Mouse (Mus musculus) kidney, embryonic 15.5 days (tissue): ENCODE measurements around the gene Klf3. TPM values are rescaled to one million over a fixed set of nuclear protein-coding genes. Genes with fewer than 3 reads are reported as not detected.

Experiments
- ATAC-seq: fragments of 200-750 bp; cut with Nextera tagmentation; replicated peaks from 2 replicates; pipeline ENCODE4 v1.8.0; 2017; ENCODE audit warnings: moderate TSS enrichment; ENCODE audit not compliant: low FRiP score
- H3K27ac ChIP-seq: fragments of 300-500 bp; sonication (generic); 2 replicates; pipeline ENCODE4 v1.5.1; 2015; ENCODE audit warnings: mild to moderate bottlenecking, inconsistent platforms
- H3K27me3 ChIP-seq: fragments of 300-500 bp; sonication (generic); 2 replicates; pipeline ENCODE4 v1.6.1; 2015; ENCODE audit warnings: inconsistent platforms
- H3K36me3 ChIP-seq: fragments of 300-500 bp; sonication (generic); 2 replicates; pipeline ENCODE4 v1.6.1; 2015; ENCODE audit warnings: inconsistent platforms
- H3K4me1 ChIP-seq: fragments of 300-500 bp; sonication (generic); 2 replicates; pipeline ENCODE4 v1.6.1; 2015; ENCODE audit warnings: inconsistent platforms
- H3K4me2 ChIP-seq: fragments of 300-500 bp; sonication (generic); 2 replicates; pipeline ENCODE4 v1.6.1; 2015; ENCODE audit warnings: moderate library complexity, mild to moderate bottlenecking, inconsistent platforms
- H3K4me3 ChIP-seq: fragments of 300-500 bp; sonication (generic); replicated peaks from 2 replicates; pipeline ENCODE4 v1.5.1; 2015; ENCODE audit warnings: mild to moderate bottlenecking, inconsistent platforms
- H3K9ac ChIP-seq: fragments of 300-500 bp; sonication (generic); 2 replicates; pipeline ENCODE4 v1.6.1; 2015; ENCODE audit warnings: mild to moderate bottlenecking, inconsistent platforms
- H3K9me3 ChIP-seq: fragments of 300-500 bp; sonication (generic); replicated peaks from 2 replicates; pipeline ENCODE4 v1.6.1; 2016; ENCODE audit warnings: inconsistent platforms
- WGBS: fragments of 180-500 bp; shearing (Covaris S2); methylation state at CpG from one replicate; pipeline ENCODE4 v1.1.7; 2015; ENCODE audit warnings: mixed read lengths; 5-methylcytosine and 5-hydroxymethylcytosine counted together
- polyA plus RNA-seq: library from polyadenylated mRNA; unstranded; fragments of >200 nt; fragmentation: Nextera tagmentation; extraction: Ambion mirVana; gene quantifications from 2 replicates; pipeline ENCODE4 v1.2.1, GENCODE M21; 2015

The Klf3 gene
- polyA plus RNA-seq, 1 experiment from 2014 or later, result 62.2 TPM

DNA sequence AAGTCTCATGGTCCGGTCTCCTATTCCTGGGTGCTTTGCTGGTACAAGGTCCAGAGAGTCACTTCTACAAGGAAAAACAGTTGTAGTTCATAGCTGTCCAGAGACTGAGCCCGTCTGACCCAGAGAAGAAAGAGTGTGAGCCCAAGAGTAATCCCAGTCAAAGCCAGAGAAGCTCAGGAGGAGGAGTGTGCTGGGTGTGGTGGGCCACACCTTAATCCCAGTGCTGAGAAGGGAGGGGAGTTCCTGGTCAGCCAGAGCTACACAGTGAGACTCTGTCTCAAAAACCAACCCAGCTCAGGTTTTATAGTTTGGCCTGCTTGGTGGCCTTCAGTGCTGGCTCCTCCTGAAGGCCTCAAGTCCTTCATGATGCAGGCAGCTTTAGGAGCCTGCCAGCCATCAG lies 18.1 kb downstream of the Klf3 start:
- Histone ChIP-seq H3K4me3 (no peak overlapping the region), H3K27me3 (no peaks in the 10 kb centered on the region), H3K9ac (no peak overlapping the region), H3K9me3 (no peaks in the 10 kb centered on the region), H3K27ac (no peak overlapping the region), H3K4me1 (peaks cover 19% of the 10 kb centered on the region), H3K4me2 (no peak overlapping the region), H3K36me3 (peaks cover 92% of the 10 kb centered on the region)
- ATAC-seq, result no peak
- WGBS, result 81% methylated on average over 2 of the region's 2 CpGs

DNA sequence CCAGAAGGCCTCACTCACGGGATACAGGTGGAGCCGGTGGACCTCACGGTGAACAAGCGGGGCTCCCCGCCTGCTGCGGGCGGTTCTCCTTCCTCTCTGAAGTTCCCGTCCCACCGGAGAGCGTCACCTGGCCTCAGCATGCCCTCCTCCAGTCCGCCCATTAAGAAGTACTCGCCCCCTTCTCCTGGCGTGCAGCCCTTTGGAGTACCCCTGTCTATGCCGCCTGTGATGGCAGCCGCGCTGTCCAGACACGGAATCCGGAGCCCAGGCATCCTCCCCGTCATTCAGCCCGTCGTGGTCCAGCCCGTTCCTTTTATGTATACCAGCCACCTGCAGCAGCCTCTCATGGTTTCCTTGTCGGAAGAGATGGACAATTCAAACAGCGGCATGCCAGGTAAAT lies 18.8 kb downstream of the Klf3 start:
- Histone ChIP-seq H3K36me3 (peaks cover 96% of the 10 kb centered on the region), H3K4me3 (no peak overlapping the region), H3K9me3 (no peaks in the 10 kb centered on the region), H3K27ac (no peak overlapping the region), H3K9ac (no peak overlapping the region), H3K4me2 (no peak overlapping the region), H3K4me1 (peaks cover 12% of the 10 kb centered on the region), H3K27me3 (no peaks in the 10 kb centered on the region)
- WGBS, result 92% methylated on average over 24 of the region's 24 CpGs
- ATAC-seq, result no peak

DNA sequence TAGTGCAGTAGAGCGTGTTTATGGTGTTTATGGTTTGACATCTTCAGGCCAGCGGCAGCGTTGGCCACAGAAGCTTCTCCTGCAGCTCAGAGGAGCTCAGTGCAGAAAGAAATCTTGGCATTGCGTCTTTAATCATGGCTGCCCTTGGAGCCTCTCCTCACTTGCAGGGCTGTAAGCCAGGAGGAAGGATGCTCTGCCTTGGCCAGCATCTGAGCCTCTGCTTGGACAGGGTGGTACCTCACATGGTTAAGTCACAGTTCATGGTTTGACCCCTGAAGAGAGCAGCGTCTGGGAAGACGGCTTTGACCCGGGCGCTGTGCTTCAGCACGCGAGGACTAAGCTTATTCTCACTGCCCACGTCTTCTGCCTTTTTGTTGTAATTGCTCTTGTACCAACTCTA lies 20.2 kb downstream of the Klf3 start:
- Histone ChIP-seq H3K27me3 (no peaks in the 10 kb centered on the region), H3K9ac (no peak overlapping the region), H3K4me2 (no peak overlapping the region), H3K36me3 (peaks cover 98% of the 10 kb centered on the region), H3K4me3 (no peak overlapping the region), H3K4me1 (0 out of 2 replicates have a peak, but pooled peaks cover 2% of the 10 kb centered on the region), H3K27ac (no peak overlapping the region), H3K9me3 (no peaks in the 10 kb centered on the region)
- WGBS, result 95% methylated on average over 11 of the region's 11 CpGs
- ATAC-seq, result no peak

DNA sequence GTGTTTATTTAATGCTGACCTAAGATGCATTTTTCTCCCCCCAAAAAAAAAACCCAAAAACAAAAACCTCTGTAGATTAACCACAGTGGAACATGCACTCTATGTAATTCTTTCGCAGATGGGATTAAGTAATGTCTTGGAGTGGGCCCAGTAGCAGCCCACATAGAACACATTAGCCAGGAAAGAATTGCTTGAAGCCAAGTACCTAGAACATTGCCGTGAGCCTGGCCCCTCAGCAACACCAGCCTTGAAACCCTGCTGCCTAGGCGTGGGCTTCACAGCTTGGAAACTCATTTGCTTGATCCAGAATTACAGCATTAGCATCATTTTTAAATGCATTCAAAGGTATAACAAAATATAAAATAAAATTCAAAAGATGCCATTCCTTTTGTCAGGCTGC lies 21.6 kb downstream of the Klf3 start:
- ATAC-seq, result no peak
- Histone ChIP-seq H3K4me3 (no peak overlapping the region), H3K36me3 (peaks cover 100% of the 10 kb centered on the region), H3K4me2 (no peak overlapping the region), H3K9ac (no peak overlapping the region), H3K4me1 (no peaks in the 10 kb centered on the region), H3K27me3 (no peaks in the 10 kb centered on the region), H3K27ac (no peak overlapping the region), H3K9me3 (no peaks in the 10 kb centered on the region)
- 90% methylated on average over 3 of the region's 3 CpGs for whole genome bisulfite sequencing

DNA sequence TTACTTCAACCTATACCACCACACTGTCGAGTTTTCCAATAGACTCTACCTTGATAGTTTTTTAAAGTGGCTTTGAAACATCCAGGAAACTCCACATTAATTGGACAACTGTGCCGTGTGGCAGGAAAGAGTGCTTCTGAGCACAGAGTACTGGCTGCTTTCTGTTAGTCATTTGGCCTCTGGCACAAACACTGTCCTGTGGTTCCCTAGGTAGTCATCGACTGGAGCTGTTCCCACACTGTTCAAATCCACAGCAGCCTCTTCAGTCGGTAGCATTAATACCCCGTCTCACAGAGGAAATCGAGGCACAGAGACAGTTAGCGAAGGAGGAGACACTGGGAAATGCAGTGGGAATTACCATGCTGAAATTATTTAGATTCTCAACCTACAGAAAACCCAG lies 22.3 kb downstream of the Klf3 start:
- Histone ChIP-seq H3K4me2 (no peak overlapping the region), H3K27ac (no peak overlapping the region), H3K27me3 (no peaks in the 10 kb centered on the region), H3K36me3 (peaks cover 100% of the 10 kb centered on the region), H3K9me3 (no peaks in the 10 kb centered on the region), H3K9ac (no peak overlapping the region), H3K4me3 (no peak overlapping the region), H3K4me1 (no peaks in the 10 kb centered on the region)
- no peak for ATAC-seq
- 92% methylated on average over 7 of the region's 7 CpGs for WGBS

DNA sequence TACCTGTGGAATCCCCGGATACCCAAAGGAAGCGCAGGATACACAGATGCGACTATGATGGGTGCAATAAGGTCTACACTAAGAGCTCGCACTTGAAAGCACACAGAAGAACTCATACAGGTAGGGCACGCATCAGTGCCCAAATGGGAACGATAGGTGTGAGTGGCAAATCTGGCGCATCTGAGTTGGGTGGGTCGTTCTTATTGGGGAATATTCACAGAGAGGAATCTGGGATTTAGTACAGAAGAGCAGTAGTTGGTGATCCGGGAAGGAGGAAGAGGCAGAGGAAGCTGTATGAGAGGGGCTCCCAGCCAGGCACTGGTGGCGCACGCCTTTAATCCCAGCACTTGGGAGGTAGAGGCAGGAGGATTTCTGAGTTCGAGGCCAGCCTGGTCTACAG lies 24.0 kb downstream of the Klf3 start:
- Histone ChIP-seq H3K27ac (no peak overlapping the region), H3K4me2 (no peak overlapping the region), H3K9me3 (no peaks in the 10 kb centered on the region), H3K9ac (no peak overlapping the region), H3K4me1 (0 out of 2 replicates have a peak, but pooled peaks cover 2% of the 10 kb centered on the region), H3K27me3 (no peaks in the 10 kb centered on the region), H3K4me3 (no peak overlapping the region), H3K36me3 (peaks cover 91% of the 10 kb centered on the region)
- ATAC-seq, result no peak
- WGBS, result 95% methylated on average over 12 of the region's 12 CpGs

DNA sequence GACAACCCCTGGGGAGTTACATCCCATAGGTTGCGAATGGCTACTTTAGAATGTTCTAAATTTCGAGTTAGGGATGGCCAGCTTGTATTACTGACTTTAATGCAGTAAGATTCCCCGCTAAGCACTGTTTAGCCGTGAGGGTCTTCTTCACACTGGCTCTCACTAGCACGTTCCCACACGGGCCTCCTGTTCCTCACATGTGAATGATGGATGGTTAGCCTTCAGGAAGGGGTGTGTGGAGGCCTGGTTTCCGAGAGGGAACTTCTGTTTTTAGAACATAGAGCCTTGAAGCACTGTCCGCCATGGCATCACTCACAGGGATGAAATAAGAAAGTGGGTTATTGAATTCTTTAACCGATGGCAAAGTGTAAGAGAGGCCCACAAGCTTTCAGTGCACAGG lies 25.1 kb downstream of the Klf3 start:
- Histone ChIP-seq H3K36me3 (peaks cover 85% of the 10 kb centered on the region), H3K4me3 (no peak overlapping the region), H3K9ac (no peak overlapping the region), H3K4me2 (no peak overlapping the region), H3K27ac (no peak overlapping the region), H3K4me1 (0 out of 2 replicates have a peak, but pooled peaks cover 2% of the 10 kb centered on the region), H3K27me3 (no peaks in the 10 kb centered on the region), H3K9me3 (no peaks in the 10 kb centered on the region)
- no peak for ATAC-seq
- WGBS, result 83% methylated on average over 9 of the region's 9 CpGs

DNA sequence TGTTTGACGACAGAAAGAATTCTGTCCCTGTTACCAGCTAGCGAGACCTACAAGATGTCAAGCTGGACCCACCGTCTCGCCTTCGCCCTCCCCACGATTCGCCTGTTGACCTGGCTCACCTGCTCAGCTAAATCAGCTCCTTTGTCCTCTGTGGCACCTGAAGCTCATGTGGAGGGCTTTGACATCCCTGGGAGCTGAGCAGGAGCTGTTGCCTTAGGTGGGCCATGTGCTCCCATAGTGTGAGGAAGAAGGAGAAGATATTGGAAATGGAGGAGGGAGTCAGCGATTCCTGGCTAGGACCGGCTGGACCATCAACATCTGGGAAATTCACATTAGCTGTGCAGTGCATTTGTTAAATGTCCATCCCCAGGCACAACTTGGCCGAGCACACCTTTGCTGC lies 26.4 kb downstream of the Klf3 start:
- peaks cover 74% of the 10 kb centered on the region for H3K36me3 ChIP-seq
- 92% methylated on average over 10 of the region's 10 CpGs for WGBS

DNA sequence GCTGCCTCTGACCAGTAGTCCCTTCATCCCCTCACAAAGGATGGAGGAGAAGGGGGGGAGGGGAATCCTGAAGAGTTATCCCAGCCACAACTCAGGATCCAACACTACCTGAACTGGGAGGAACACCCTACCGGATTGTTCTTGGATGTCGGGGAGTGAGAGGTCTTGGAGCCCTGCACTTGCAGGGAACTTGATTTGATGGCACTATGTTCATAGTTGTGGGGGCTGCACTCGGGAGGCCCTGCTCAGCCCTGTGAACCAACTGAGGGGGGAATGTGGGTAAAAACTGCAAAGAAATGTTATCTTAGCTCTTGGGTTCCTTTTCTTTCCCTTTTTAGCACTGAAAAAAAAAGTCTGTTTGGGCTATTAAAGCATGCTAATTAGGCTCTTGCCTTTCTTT lies 27.6 kb downstream of the Klf3 start:
- Histone ChIP-seq H3K27ac (no peak overlapping the region), H3K36me3 (peaks cover 63% of the 10 kb centered on the region), H3K27me3 (no peaks in the 10 kb centered on the region), H3K4me3 (no peak overlapping the region), H3K9me3 (peaks cover 3% of the 10 kb centered on the region; the same call in 1 of the 2 replicates), H3K4me1 (0 out of 2 replicates have a peak, but pooled peaks cover 2% of the 10 kb centered on the region), H3K4me2 (no peak overlapping the region), H3K9ac (no peak overlapping the region)
- no peak for ATAC-seq
- 77% methylated on average over 3 of the region's 3 CpGs for whole genome bisulfite sequencing

More for the DNA sequence above, 26.4 kb downstream of the Klf3 start:
- Histone ChIP-seq H3K9me3 (no peaks in the 10 kb centered on the region), H3K4me1 (0 out of 2 replicates have a peak, but pooled peaks cover 2% of the 10 kb centered on the region), H3K27me3 (no peaks in the 10 kb centered on the region), H3K27ac (no peak overlapping the region), H3K4me2 (no peak overlapping the region), H3K9ac (no peak overlapping the region), H3K4me3 (no peak overlapping the region)
- ATAC-seq, result no peak

DNA sequence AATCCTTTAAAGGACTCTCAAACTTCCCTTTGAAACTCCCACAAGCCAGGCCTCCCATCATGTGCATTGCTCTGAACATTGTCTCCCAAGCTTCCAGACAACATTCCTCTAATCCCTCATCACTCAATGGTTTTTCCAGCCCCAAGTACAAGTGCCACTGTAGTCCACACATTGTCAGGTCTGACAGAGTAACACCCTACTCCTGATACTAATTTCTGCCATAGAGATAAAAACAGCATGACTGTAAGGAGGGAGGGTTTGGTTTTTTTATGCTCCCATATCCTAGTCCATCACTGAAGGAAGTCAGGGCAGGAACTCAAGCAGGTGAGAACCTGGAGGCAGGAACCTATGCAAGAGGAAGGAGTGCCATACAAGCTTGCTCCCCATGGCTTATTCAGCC lies 30.2 kb downstream of the Klf3 start:
- ATAC-seq, result no peak
- H3K9me3 ChIP-seq, result peaks cover 6% of the 10 kb centered on the region; the same call in 1 of the 2 replicates
- H3K27ac ChIP-seq, result no peak overlapping the region
- no peak overlapping the region for H3K4me2 ChIP-seq
- no peak overlapping the region for H3K4me3 ChIP-seq
- no peaks in the 10 kb centered on the region for H3K27me3 ChIP-seq
- H3K9ac ChIP-seq, result no peak overlapping the region
- peaks cover 36% of the 10 kb centered on the region for H3K36me3 ChIP-seq
- H3K4me1 ChIP-seq, result 0 out of 2 replicates have a peak, but pooled peaks cover 2% of the 10 kb centered on the region

DNA sequence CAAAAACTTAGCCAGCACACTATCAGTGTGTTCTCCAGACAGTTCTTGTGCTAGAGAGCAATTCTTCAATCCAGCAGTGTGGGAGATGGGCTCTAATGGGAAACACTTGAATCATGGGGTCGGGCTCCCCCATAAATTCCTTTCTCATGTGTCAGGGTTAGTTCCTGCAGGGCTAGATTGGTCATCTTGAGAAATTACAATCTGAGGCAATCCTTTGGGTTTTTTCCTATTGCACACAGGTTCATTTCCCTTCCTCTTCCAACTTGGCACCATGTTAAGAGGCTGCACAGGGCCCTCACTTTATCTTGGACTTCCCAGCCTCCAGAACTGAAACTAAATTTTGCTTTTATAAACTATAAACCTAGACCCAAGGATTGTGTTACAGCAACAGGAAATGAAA lies 31.0 kb downstream of the Klf3 start:
- H3K36me3 ChIP-seq, result peaks cover 28% of the 10 kb centered on the region
- ATAC-seq, result no peak

DNA sequence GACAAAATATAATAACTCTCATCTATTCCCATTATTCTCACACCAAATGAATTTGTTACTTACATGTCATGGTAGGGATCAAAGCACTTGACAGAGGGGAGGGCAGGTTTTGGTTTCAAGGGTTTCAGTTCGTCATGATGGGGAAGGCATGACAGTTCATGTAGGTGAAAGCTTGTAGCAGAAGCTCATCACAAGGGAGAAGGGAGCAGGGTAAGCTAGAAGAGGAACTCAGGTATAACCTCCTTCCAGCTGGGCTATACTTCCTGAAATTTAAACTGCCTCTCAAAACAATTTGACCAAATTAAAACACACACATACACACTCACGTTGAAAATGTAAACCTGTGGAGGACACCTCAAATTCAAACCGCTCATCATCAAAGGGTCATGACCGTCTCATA lies 32.1 kb downstream of the Klf3 start:
- no peak for ATAC-seq
- no peak overlapping the region for H3K4me2 ChIP-seq
- WGBS, result 86% methylated on average over 4 of the region's 4 CpGs
- H3K4me3 ChIP-seq, result no peak overlapping the region
- peaks cover 6% of the 10 kb centered on the region; the same call in 1 of the 2 replicates for H3K9me3 ChIP-seq
- no peak overlapping the region for H3K9ac ChIP-seq
- H3K4me1 ChIP-seq, result peaks cover 16% of the 10 kb centered on the region; the same call in 1 of the 2 replicates
- H3K36me3 ChIP-seq, result peaks cover 17% of the 10 kb centered on the region
- no peak overlapping the region for H3K27ac ChIP-seq
- H3K27me3 ChIP-seq, result no peaks in the 10 kb centered on the region

More for the DNA sequence above, 31.0 kb downstream of the Klf3 start:
- H3K4me1 ChIP-seq, result peaks cover 7% of the 10 kb centered on the region; the same call in 1 of the 2 replicates
- H3K27ac ChIP-seq, result no peak overlapping the region; the same call in 1 of the 2 replicates
- no peaks in the 10 kb centered on the region for H3K27me3 ChIP-seq
- H3K9me3 ChIP-seq, result peaks cover 6% of the 10 kb centered on the region; the same call in 1 of the 2 replicates
- H3K9ac ChIP-seq, result no peak overlapping the region
- WGBS, result 45% methylated on average over 1 of the region's 1 CpGs
- H3K4me3 ChIP-seq, result no peak overlapping the region
- H3K4me2 ChIP-seq, result no peak overlapping the region

DNA sequence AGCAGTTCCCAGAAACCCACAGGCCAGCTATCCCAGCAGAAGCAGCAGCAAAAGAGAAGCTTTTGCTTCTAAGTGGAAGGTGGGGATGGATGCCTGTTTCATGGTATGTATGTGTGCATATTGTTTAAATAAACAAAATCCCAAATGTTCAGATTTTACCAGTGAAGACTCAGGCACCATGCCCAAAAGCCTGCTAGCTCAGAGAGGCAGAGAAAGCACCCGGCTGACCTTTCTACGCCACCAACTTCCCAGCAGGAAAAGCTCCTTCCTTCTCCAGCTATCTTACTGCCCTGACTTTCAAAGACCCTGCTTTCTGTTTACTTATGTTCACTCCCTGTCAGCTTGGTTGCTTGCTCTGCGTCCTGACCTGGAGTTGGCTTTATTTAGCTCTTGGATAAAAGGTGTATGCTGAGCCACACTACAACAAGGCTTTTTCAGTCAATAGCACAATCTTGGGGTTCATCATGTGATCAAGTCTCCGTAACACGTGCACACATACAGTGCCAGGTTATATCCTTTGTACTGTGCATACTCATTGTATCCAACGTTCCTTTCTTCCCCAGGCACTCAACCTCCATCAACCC lies 35.9 kb downstream of the Klf3 start:
- Histone ChIP-seq H3K9ac (no peak overlapping the region), H3K27me3 (no peaks in the 10 kb centered on the region), H3K36me3 (no peaks in the 10 kb centered on the region), H3K9me3 (peaks cover 6% of the 10 kb centered on the region; the same call in 1 of the 2 replicates), H3K4me2 (no peak overlapping the region), H3K4me3 (no peak overlapping the region), H3K27ac (peak overlapping the region; percentile 58), H3K4me1 (peaks cover 14% of the 10 kb centered on the region; the same call in 1 of the 2 replicates)
- no peak for ATAC-seq
- 60% methylated on average over 6 of the region's 6 CpGs for WGBS
